In genomic region chr9:111939271-111940067, GRCm38 (mm10) we compare ENCODE assay signal across 9 mouse cellular contexts.
DNase-seq lines count a peak whose midpoint lies in the region; ATAC-seq and TF ChIP-seq lines count a peak whose summit lies in the region.
"Had no signal": no experiment of that assay in that cellular context is flagged by ENCODE, and none has a peak within 500 bp of the region (broad histone marks: within the 10 kb centered on the region; RNA-seq: fewer than 3 reads in every experiment).

No protein-coding gene starts in this region.

- 45% methylated on average over 8 of the region's 8 CpGs for WGBS in hindbrain, embryonic 10.5 days
- 49% methylated on average over 8 of the region's 8 CpGs for WGBS in hindbrain, embryonic 13.5 days
- 52% methylated on average over 8 of the region's 8 CpGs for WGBS in midbrain, postnatal 0 days

- no peak overlapping the region for H3K4me2 ChIP-seq in hindbrain, embryonic 13.5 days
- H3K4me2 ChIP-seq in midbrain, postnatal 0 days (ENCODE audit: low read depth, low read length, poor library complexity, severe bottlenecking), result no peak overlapping the region
- H3K4me2 ChIP-seq: lung, embryonic 15.5 days had no signal

- H3K36me3 ChIP-seq in hindbrain, embryonic 10.5 days, result no peaks in the 10 kb centered on the region
- H3K36me3 ChIP-seq in hindbrain, embryonic 13.5 days, result no peaks in the 10 kb centered on the region
- no peaks in the 10 kb centered on the region for H3K36me3 ChIP-seq in E14TG2a.4 (ENCODE audit: insufficient read depth, low read length)
- H3K36me3 ChIP-seq in midbrain, postnatal 0 days (ENCODE audit: insufficient read depth, low read length), result no peaks in the 10 kb centered on the region
- H3K36me3 ChIP-seq: lung, embryonic 15.5 days had no signal

- no peaks in the 10 kb centered on the region for H3K4me1 ChIP-seq in hindbrain, embryonic 10.5 days (replicated peaks)
- no peaks in the 10 kb centered on the region for H3K4me1 ChIP-seq in hindbrain, embryonic 13.5 days (replicated peaks)
- H3K4me1 ChIP-seq in E14TG2a.4 (replicated peaks; ENCODE audit: low read depth, low read length), result no peaks in the 10 kb centered on the region
- H3K4me1 ChIP-seq in midbrain, postnatal 0 days (ENCODE audit: insufficient read depth, low read length), result no peaks in the 10 kb centered on the region
- H3K4me1 ChIP-seq: lung, embryonic 15.5 days had no signal

- no peak overlapping the region for H3K4me3 ChIP-seq in hindbrain, embryonic 10.5 days
- no peak overlapping the region for H3K4me3 ChIP-seq in hindbrain, embryonic 13.5 days
- H3K4me3 ChIP-seq in E14TG2a.4 (replicated peaks; ENCODE audit: low read length), result no peak overlapping the region
- H3K4me3 ChIP-seq in midbrain, postnatal 0 days (ENCODE audit: low read depth, low read length), result no peak overlapping the region
- H3K4me3 ChIP-seq: lung, embryonic 15.5 days had no signal

- no peaks in the 10 kb centered on the region for H3K27me3 ChIP-seq in hindbrain, embryonic 10.5 days (ENCODE audit: insufficient read depth, poor library complexity, severe bottlenecking)
- no peaks in the 10 kb centered on the region for H3K27me3 ChIP-seq in hindbrain, embryonic 13.5 days
- H3K27me3 ChIP-seq in E14TG2a.4 (ENCODE audit: insufficient read depth, low read length), result no peaks in the 10 kb centered on the region; the same call in 1 of the 2 replicates
- no peaks in the 10 kb centered on the region for H3K27me3 ChIP-seq in midbrain, postnatal 0 days (ENCODE audit: insufficient read depth, low read length)
- H3K27me3 ChIP-seq: lung, embryonic 15.5 days had no signal

- ATAC-seq in hindbrain, embryonic 13.5 days (ENCODE audit: low FRiP score), result no peak
- ATAC-seq in midbrain, postnatal 0 days (ENCODE audit: low FRiP score), result no peak

- TF ChIP-seq CTCF in E14TG2a.4 (conservative IDR thresholded peaks at IDR 0.05; ENCODE audit: low read length), result peak; percentile 37
- peak; percentile 81 for TF ChIP-seq CTCF in midbrain, postnatal 0 days (IDR thresholded peaks at IDR 0.05)

- H3K9ac ChIP-seq in hindbrain, embryonic 13.5 days, result no peak overlapping the region
- H3K9ac ChIP-seq in midbrain, postnatal 0 days (replicated peaks; ENCODE audit: low read length, poor library complexity, severe bottlenecking), result no peak overlapping the region
- H3K9ac ChIP-seq: lung, embryonic 15.5 days had no signal

- no peak overlapping the region for H3K27ac ChIP-seq in hindbrain, embryonic 10.5 days
- no peak overlapping the region for H3K27ac ChIP-seq in hindbrain, embryonic 13.5 days
- H3K27ac ChIP-seq in midbrain, postnatal 0 days (ENCODE audit: low read depth, low read length), result no peak overlapping the region
- H3K27ac ChIP-seq: lung, embryonic 15.5 days had no signal

- DNase-seq in hindbrain, embryonic 10.5 days (ENCODE audit: low spot score), result peak; percentile 32
- peak; percentile 21 for DNase-seq in cerebellum, adult 8-10 months
- DNase-seq in heart, postnatal 4 days, result peak; percentile 34
- peak; percentile 77 for DNase-seq in midbrain, postnatal 0 days (ENCODE audit: low spot score)
- no peak for DNase-seq in ovary, postnatal 36 days (ENCODE audit: low spot score)
- no peak for DNase-seq in adrenal gland, postnatal 25 days

- no peaks in the 10 kb centered on the region for H3K9me3 ChIP-seq in hindbrain, embryonic 10.5 days
- H3K9me3 ChIP-seq in hindbrain, embryonic 13.5 days, result no peaks in the 10 kb centered on the region
- no peaks in the 10 kb centered on the region for H3K9me3 ChIP-seq in E14TG2a.4 (ENCODE audit: low read length)
- no peaks in the 10 kb centered on the region for H3K9me3 ChIP-seq in midbrain, postnatal 0 days (ENCODE audit: low read length)
- H3K9me3 ChIP-seq: lung, embryonic 15.5 days had no signal

Comparison
In these comparisons a context has a peak if more than half of its experiments do, and no peak if none do; other contexts are left out.
1. DNase-seq: peak in hindbrain, embryonic 10.5 days (single experiment), cerebellum, adult 8-10 months (single experiment), heart, postnatal 4 days (single experiment) and midbrain, postnatal 0 days (single experiment); none in ovary, postnatal 36 days (single experiment) and adrenal gland, postnatal 25 days (single experiment).